Mouse (Mus musculus) stomach, embryonic 15.5 days (tissue): ENCODE measurements around the gene Rpl24. TPM values are rescaled to one million over a fixed set of nuclear protein-coding genes. Genes with fewer than 3 reads are reported as not detected.

Source experiments
- ATAC-seq: fragments of 200-750 bp; cut with Nextera tagmentation; 2 replicates; pipeline ENCODE4 v1.8.0; 2017; ENCODE audit warnings: low read depth, moderate number of reproducible peaks, moderate TSS enrichment; ENCODE audit not compliant: insufficient read depth, low FRiP score
- H3K27ac ChIP-seq: fragments of 300-500 bp; sonication (generic); 2 replicates; pipeline ENCODE4 v1.5.1; 2015; ENCODE audit warnings: mild to moderate bottlenecking, inconsistent platforms
- H3K27me3 ChIP-seq: fragments of 300-500 bp; sonication (generic); replicated peaks from 2 replicates; pipeline ENCODE4 v1.6.1; 2015; ENCODE audit warnings: inconsistent platforms
- H3K36me3 ChIP-seq: fragments of 300-500 bp; sonication (generic); 2 replicates; pipeline ENCODE4 v1.6.1; 2015; ENCODE audit warnings: inconsistent platforms
- H3K4me1 ChIP-seq: fragments of 300-500 bp; sonication (generic); 2 replicates; pipeline ENCODE4 v1.6.1; 2015; ENCODE audit warnings: inconsistent platforms
- H3K4me2 ChIP-seq: fragments of 300-500 bp; sonication (generic); 2 replicates; pipeline ENCODE4 v1.6.1; 2015; ENCODE audit warnings: mild to moderate bottlenecking, inconsistent platforms
- H3K4me3 ChIP-seq: fragments of 300-500 bp; sonication (generic); replicated peaks from 2 replicates; pipeline ENCODE4 v1.5.1; 2015; ENCODE audit warnings: inconsistent platforms
- H3K9ac ChIP-seq: fragments of 300-500 bp; sonication (generic); 2 replicates; pipeline ENCODE4 v1.6.1; 2015; ENCODE audit warnings: inconsistent platforms
- H3K9me3 ChIP-seq: fragments of 300-500 bp; sonication (generic); 2 replicates; pipeline ENCODE4 v1.6.1; 2016; ENCODE audit warnings: inconsistent platforms
- WGBS: fragments of 180-500 bp; shearing (Covaris S2); methylation state at CpG from one replicate; pipeline ENCODE4 v1.1.7; 2015; 5-methylcytosine and 5-hydroxymethylcytosine counted together
- polyA plus RNA-seq: library from polyadenylated mRNA; unstranded; fragments of >200 nt; fragmentation: Nextera tagmentation; extraction: Ambion mirVana; gene quantifications from 2 replicates; pipeline ENCODE4 v1.2.1, GENCODE M21; 2015

The Rpl24 gene
- polyA plus RNA-seq, 1 experiment from 2014 or later, result 622 TPM

DNA sequence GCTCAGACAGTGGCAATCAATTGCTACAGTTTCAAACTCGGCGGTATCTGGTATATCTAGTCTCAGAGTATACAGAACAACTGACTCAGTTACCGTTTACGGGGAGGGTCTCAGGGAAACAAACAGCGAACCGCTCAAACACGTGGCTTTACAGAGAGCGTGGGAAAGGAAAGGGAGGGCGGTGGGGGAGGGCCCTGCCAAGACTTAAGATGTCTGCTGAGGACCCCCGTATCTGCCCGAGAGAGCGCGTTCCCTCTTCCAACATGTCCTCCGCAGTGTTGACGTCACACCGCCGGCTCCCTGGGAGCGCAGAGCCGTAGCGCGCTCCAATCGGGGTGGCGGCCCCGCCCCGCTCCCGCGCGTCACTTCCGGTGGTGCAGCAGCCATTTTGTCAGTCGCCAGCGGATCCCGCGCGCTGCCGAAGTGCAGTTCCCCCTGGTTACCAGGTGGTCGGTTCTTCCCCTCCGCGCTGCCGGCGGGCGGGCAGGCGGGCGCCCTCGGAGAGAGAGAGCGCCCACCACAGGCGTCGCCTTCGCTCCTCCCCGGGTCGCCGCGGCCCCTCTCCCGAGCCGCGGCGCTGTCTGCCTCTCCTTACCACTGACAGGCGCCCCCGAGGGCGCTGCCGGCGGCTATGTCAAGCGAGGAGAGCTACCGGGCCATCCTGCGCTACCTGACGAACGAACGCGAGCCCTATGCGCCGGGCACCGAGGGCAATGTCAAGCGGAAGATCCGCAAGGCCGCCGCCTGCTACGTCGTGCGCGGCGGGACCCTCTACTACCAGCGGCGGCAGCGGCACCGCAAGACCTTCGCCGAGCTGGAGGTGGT, 7.6 kb downstream of the Rpl24 start, which contains the start of gene Zbtb11:
Gene Zbtb11, plus strand, starts transcription at position 453 of the 825 bp plus-strand sequence.
- Histone ChIP-seq H3K27ac (peak within 1 kb of the TSS; percentile 89), H3K4me2 (peak within 1 kb of the TSS; percentile 60), H3K9ac (peak within 1 kb of the TSS; percentile 96), H3K36me3 (peaks cover 22% of the 10 kb centered on the region), H3K27me3 (no peaks in the 10 kb centered on the region), H3K9me3 (no peaks in the 10 kb centered on the region), H3K4me1 (peaks cover 7% of the 10 kb centered on the region; the same call in 1 of the 2 replicates), H3K4me3 (peak within 1 kb of the TSS; percentile 100)
- under 1% methylated on average over 83 of the region's 86 CpGs for WGBS
- peak; percentile 95 for ATAC-seq

DNA sequence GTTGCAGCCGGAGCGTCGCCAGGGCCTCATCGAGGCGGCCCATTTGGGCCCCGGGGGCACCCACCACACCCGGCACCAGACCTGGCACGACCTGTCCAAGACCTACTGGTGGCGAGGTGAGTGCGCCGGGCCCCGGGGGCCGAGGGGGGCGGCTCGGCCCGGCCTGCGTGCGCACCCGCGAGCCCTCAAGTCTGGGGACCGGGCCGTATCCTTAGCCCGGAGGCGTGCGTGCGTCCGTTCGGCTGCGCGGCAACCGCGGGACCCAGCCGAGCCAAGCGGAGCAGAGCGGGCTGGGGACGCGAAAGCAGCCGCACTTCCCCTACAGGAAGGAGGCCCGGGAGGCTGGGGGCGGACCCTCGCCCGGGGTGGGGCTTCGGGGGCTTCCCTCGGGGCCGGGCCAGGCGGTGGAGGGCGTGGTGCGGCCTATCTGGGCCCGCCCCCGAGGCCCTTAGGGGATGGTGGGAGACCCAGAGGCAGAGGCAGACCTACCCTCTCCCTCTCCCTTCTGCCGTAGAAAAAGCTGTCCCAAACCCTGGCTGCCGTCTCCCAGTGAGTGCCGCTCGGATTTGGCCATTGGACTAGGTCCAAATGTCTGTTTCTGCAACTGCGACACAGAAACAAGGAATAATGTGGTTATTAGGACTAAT, 8.3 kb downstream of the Rpl24 start:
- Histone ChIP-seq H3K4me2 (peak overlapping the region; percentile 60), H3K4me1 (0 out of 2 replicates have a peak, but pooled peaks cover 4% of the 10 kb centered on the region), H3K36me3 (peaks cover 22% of the 10 kb centered on the region), H3K27ac (peak overlapping the region; percentile 89), H3K4me3 (peak overlapping the region; percentile 100), H3K27me3 (no peaks in the 10 kb centered on the region), H3K9me3 (no peaks in the 10 kb centered on the region), H3K9ac (peak overlapping the region; percentile 96)
- under 1% methylated on average over 50 of the region's 55 CpGs for WGBS
- ATAC-seq, result peak; percentile 88

DNA sequence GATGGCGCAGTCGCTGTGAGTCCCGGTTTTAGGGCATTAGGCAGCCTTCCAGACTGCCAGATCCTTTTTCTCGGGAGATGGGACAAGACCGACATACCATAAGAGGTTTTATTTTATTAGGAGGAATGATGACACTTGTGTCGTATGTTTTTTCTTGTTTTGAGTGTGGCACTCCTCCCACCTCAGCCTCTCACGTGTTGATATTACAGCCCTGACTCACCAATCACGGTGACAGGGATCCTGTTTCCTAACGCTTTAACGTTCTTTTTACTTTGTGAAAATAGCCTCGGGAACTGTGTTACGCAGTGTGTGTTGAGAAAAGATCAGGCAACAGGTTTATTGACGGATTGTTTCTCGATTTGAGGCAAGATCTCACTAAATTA, 8.8 kb downstream of the Rpl24 start:
- Histone ChIP-seq H3K4me2 (peak overlapping the region; percentile 60), H3K9me3 (no peaks in the 10 kb centered on the region), H3K4me1 (0 out of 2 replicates have a peak, but pooled peaks cover 4% of the 10 kb centered on the region), H3K36me3 (peaks cover 17% of the 10 kb centered on the region), H3K27me3 (no peaks in the 10 kb centered on the region), H3K9ac (peak overlapping the region; percentile 96), H3K27ac (peak overlapping the region; percentile 89), H3K4me3 (peak overlapping the region; percentile 100)
- WGBS, result 4% methylated on average over 14 of the region's 14 CpGs
- no peak for ATAC-seq

DNA sequence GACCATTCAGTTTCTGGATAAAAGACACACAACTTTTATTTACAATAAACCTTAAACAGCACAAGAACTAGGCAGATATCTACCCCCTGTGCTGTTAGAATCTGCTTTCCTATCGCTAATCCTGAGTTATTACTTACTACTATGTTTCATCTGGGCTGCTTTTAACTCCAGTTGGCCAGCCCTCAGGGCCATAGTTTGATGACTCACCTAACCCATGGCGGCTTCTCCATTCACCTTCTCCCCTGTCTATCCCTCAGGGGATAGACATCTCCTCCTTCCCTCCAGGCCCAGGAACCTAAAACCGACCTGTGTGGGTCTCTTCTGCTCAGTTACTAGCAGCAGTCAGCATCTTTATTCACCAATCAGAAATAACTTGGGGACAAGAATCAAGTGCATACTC, 19.9 kb downstream of the Rpl24 start:
- WGBS, result 89% methylated on average over 3 of the region's 3 CpGs

DNA sequence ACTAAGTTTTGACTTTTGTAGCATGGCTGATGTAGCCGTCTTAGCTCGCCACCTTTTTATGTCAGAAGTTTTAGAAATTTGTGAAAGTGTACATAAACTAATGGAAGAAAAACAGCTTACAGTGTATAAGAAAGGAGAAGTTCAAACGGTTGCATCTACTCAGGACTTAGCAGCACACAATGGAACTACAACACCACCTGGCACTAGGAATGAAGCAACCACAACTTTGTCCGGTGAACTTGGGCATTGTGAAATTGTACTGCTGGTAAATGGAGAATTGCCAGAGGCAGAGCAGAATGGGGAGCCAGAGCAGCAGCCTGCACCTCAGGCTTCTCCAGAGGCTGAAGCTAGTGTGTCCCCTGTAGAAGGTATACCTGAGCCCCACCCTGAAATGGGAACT, 24.2 kb downstream of the Rpl24 start:
- no peak overlapping the region for H3K4me3 ChIP-seq
- peaks cover 18% of the 10 kb centered on the region; the same call in 1 of the 2 replicates for H3K36me3 ChIP-seq
- no peak for ATAC-seq
- H3K4me1 ChIP-seq, result no peaks in the 10 kb centered on the region
- H3K27ac ChIP-seq, result no peak overlapping the region
- no peaks in the 10 kb centered on the region for H3K27me3 ChIP-seq
- 87% methylated on average over 4 of the region's 4 CpGs for WGBS
- no peak overlapping the region for H3K4me2 ChIP-seq
- H3K9ac ChIP-seq, result no peak overlapping the region
- no peaks in the 10 kb centered on the region for H3K9me3 ChIP-seq

More for the DNA sequence above, 19.9 kb downstream of the Rpl24 start:
- no peaks in the 10 kb centered on the region for H3K27me3 ChIP-seq
- peaks cover 14% of the 10 kb centered on the region; the same call in 1 of the 2 replicates for H3K36me3 ChIP-seq
- ATAC-seq, result no peak
- H3K4me3 ChIP-seq, result no peak overlapping the region
- H3K4me1 ChIP-seq, result no peaks in the 10 kb centered on the region
- no peak overlapping the region for H3K27ac ChIP-seq
- H3K9me3 ChIP-seq, result no peaks in the 10 kb centered on the region
- no peak overlapping the region for H3K9ac ChIP-seq
- H3K4me2 ChIP-seq, result no peak overlapping the region

DNA sequence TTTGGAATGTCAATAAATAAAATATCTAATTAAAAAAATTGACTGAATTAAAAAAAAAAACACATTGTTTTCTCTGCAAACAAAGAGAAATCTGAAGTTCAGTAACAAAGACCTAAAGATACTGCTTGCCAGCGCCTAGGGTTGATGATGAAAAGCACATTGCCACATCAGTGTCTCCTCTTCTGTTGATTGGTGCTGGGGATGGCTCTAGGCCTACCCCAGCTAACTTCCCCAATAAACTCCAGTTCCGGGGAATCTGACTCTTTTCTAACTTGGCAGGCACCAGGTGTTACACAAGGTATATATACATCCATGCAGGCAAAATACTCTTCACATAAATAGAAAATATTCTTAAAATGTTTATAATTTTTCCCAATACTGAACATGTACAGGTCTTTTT, 28.2 kb downstream of the Rpl24 start:
- no peaks in the 10 kb centered on the region for H3K27me3 ChIP-seq
- H3K36me3 ChIP-seq, result peaks cover 14% of the 10 kb centered on the region; the same call in 1 of the 2 replicates
- H3K4me2 ChIP-seq, result no peak overlapping the region
- no peak overlapping the region for H3K4me3 ChIP-seq
- ATAC-seq, result no peak
- no peak overlapping the region for H3K9ac ChIP-seq
- H3K4me1 ChIP-seq, result no peaks in the 10 kb centered on the region
- H3K27ac ChIP-seq, result no peak overlapping the region
- 91% methylated on average over 2 of the region's 2 CpGs for WGBS
- H3K9me3 ChIP-seq, result no peaks in the 10 kb centered on the region

DNA sequence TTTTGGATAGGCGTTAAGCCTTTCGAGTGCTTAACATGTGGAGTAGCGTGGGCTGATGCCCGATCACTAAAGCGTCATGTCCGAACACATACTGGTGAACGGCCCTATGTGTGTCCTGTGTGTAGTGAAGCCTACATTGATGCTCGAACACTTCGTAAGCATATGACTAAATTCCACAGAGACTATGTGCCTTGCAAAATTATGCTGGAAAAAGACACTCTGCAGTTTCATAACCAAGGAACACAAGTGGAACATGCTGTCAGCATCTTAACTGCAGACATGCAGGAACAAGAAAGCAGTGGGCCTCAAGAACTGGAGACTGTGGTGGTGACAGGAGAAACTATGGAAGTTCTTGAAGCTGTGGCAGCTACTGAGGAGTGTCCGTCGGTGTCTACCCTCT, 40.7 kb downstream of the Rpl24 start:
- Histone ChIP-seq H3K27me3 (no peaks in the 10 kb centered on the region), H3K4me2 (no peak overlapping the region), H3K4me1 (no peaks in the 10 kb centered on the region), H3K27ac (no peak overlapping the region), H3K9me3 (no peaks in the 10 kb centered on the region), H3K9ac (no peak overlapping the region), H3K36me3 (peaks cover 8% of the 10 kb centered on the region), H3K4me3 (no peak overlapping the region)
- 96% methylated on average over 11 of the region's 11 CpGs for WGBS
- no peak for ATAC-seq

DNA sequence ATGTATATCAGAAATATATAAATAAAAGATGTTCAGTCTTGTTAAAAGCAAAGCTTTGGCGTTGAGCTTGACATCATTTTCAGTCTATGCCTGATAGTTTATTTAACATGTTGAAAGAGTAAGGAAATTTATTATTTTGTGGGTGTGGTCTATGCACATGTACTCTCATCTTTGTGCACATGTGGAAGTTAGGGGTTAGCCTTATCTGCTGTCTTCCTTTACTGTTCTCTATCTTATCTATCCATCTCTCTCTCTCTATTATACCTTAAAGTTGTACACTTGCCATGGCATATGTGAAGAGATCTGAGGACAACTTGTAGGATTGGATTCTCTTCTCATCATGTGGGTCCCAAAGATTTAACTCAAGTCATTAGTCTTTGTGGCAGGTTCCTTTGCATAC, 42.8 kb downstream of the Rpl24 start:
- no peak overlapping the region for H3K4me3 ChIP-seq
- no peak overlapping the region for H3K4me2 ChIP-seq
- no peak overlapping the region for H3K9ac ChIP-seq
- H3K9me3 ChIP-seq, result no peaks in the 10 kb centered on the region
- no peak for ATAC-seq
- no peaks in the 10 kb centered on the region for H3K27me3 ChIP-seq
- peaks cover 14% of the 10 kb centered on the region for H3K36me3 ChIP-seq
- no peak overlapping the region for H3K27ac ChIP-seq
- 72% methylated on average over 1 of the region's 1 CpGs for WGBS
- no peaks in the 10 kb centered on the region for H3K4me1 ChIP-seq

DNA sequence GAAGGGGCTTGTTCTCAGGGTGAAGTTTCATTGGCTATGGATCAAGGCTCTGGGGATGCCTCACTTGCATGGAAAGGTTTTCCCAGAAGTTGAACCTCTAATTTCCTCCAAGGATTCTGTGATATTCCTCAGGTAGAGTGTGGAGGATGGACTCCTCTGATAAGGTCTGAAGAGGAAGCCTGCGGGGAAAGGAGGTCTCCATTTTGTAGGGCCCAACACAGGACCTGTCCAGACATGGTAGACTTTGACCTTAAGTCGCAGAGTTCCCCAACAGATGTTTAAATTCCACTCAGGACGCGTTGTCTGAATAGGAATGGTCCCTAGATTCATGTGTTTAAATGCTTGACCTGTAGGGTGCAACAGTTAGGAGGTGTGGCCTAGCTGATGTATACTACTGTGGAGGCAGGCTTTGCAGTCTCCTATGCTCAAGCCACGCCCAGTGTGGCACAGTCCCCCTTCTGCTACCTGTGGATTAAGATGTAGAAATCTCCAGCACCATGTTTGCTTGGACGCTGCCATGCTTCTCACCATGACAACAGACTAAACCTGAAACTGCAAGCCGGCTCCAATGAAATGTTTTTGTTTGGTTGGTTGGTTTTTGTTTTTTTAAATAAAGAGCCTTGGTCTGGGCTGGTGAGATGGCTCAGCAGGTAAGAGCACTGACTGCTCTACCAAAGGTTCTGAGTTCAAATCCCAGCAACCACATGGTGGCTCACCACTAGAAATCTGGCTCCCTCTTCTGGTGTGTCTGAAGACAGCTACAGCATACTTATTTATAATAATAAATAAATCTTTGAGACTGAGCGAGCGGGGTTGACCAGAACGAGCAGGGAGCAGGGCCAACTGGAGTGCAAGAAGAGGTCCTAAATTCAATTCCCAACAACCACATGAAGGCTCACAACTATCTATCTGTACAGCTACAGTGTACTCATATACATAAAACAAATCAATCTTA, 47.0 kb downstream of the Rpl24 start:
- H3K9ac ChIP-seq, result no peak overlapping the region
- no peaks in the 10 kb centered on the region for H3K27me3 ChIP-seq
- no peak for ATAC-seq
- no peak overlapping the region for H3K27ac ChIP-seq
- H3K9me3 ChIP-seq, result no peaks in the 10 kb centered on the region
- no peak overlapping the region for H3K4me3 ChIP-seq
- peaks cover 16% of the 10 kb centered on the region for H3K36me3 ChIP-seq
- no peak overlapping the region for H3K4me2 ChIP-seq
- no peaks in the 10 kb centered on the region for H3K4me1 ChIP-seq
- 87% methylated on average over 10 of the region's 10 CpGs for WGBS

DNA sequence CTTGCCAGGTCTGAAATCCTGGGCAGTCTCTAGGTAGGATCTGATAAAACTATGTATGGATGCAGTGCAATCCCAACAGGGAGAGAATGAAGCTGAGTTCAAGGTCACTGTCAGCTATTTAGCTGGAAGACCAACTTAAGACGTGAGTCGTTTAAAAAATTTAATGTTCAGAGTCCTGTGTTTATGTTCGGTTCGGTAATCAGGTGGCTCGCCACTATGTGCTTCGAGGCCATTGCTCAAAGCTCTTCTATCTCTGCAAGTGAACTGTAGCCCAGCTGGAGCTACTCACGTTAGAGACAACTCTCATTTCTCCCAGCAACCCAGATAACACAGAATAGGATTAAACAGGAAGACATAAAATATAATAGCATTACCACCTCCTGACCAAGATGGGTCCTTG, 48.0 kb downstream of the Rpl24 start:
- Histone ChIP-seq H3K9ac (no peak overlapping the region), H3K27me3 (no peaks in the 10 kb centered on the region), H3K9me3 (no peaks in the 10 kb centered on the region), H3K4me1 (no peaks in the 10 kb centered on the region), H3K36me3 (peaks cover 25% of the 10 kb centered on the region), H3K4me2 (no peak overlapping the region), H3K27ac (no peak overlapping the region), H3K4me3 (no peak overlapping the region)
- 64% methylated on average over 7 of the region's 7 CpGs for WGBS
- ATAC-seq, result no peak

DNA sequence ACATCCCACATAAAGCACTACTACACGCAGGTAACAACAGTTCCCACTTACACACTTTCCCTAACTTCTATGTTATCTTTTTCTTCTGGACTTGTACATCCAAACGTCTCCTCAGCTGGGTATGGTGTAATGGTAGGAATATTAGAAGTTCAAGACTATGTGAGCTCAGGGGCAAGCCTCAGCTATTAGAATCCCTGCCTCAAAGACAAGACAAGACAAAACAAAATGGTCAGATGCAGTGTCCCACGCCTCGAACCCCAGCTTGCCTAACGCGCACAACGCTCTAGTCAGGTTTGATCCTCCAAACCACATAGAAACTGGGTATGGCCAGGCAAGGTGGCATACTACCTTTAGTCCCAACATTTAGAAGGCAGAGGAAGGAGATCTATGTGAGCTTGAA, 53.6 kb downstream of the Rpl24 start:
- no peak overlapping the region for H3K4me2 ChIP-seq
- 96% methylated on average over 7 of the region's 7 CpGs for WGBS
- peaks cover 29% of the 10 kb centered on the region for H3K36me3 ChIP-seq
- no peak overlapping the region for H3K4me3 ChIP-seq
- H3K4me1 ChIP-seq, result no peaks in the 10 kb centered on the region
- no peaks in the 10 kb centered on the region for H3K27me3 ChIP-seq
- H3K9ac ChIP-seq, result no peak overlapping the region
- H3K9me3 ChIP-seq, result no peaks in the 10 kb centered on the region
- H3K27ac ChIP-seq, result no peak overlapping the region
- ATAC-seq, result no peak
